Mouse (Mus musculus) embryonic facial prominence, embryonic 10.5 days (tissue): ENCODE data around the gene Nrgn. TPM values are rescaled to one million over a fixed set of nuclear protein-coding genes. Genes with fewer than 3 reads are reported as not detected.

Experiments used
- DNase-seq: peaks from one replicate; pipeline ENCODE4 v3.0.0-alpha.2; 2017; ENCODE audit warnings: low spot score
- H3K27ac ChIP-seq: fragments of 300-500 bp; sonication (generic); replicated peaks from 2 replicates; pipeline ENCODE4 v1.5.1; 2016; ENCODE audit warnings: mild to moderate bottlenecking
- H3K27me3 ChIP-seq: fragments of 300-500 bp; sonication (generic); replicated peaks from 2 replicates; pipeline ENCODE4 v1.6.1; 2016; ENCODE audit warnings: low read depth, mild to moderate bottlenecking; ENCODE audit not compliant: poor library complexity, severe bottlenecking
- H3K36me3 ChIP-seq: fragments of 300-500 bp; sonication (generic); replicated peaks from 2 replicates; pipeline ENCODE4 v1.6.1; 2016; ENCODE audit warnings: mild to moderate bottlenecking, moderate library complexity
- H3K4me1 ChIP-seq: fragments of 300-500 bp; sonication (generic); 2 replicates; pipeline ENCODE4 v1.6.1; 2016
- H3K4me3 ChIP-seq: fragments of 300-500 bp; sonication (generic); 2 replicates; pipeline ENCODE4 v1.5.1; 2016; ENCODE audit warnings: mild to moderate bottlenecking, moderate library complexity
- H3K9me3 ChIP-seq: fragments of 300-500 bp; sonication (generic); 2 replicates; pipeline ENCODE4 v1.6.1; 2016; ENCODE audit warnings: mild to moderate bottlenecking
- WGBS: fragments of 180-500 bp; shearing (Covaris S2); methylation state at CpG from one replicate; pipeline ENCODE4 v1.1.7; 2016; 5-methylcytosine and 5-hydroxymethylcytosine counted together
- polyA plus RNA-seq: library from polyadenylated mRNA; unstranded; fragments of >200 nt; fragmentation: Nextera tagmentation; extraction: Ambion mirVana; gene quantifications from 2 replicates; pipeline ENCODE4 v1.2.1, GENCODE M21; 2016

Gene Nrgn
- polyA plus RNA-seq, 1 experiment from 2014 or later, result 1.0 TPM

DNA sequence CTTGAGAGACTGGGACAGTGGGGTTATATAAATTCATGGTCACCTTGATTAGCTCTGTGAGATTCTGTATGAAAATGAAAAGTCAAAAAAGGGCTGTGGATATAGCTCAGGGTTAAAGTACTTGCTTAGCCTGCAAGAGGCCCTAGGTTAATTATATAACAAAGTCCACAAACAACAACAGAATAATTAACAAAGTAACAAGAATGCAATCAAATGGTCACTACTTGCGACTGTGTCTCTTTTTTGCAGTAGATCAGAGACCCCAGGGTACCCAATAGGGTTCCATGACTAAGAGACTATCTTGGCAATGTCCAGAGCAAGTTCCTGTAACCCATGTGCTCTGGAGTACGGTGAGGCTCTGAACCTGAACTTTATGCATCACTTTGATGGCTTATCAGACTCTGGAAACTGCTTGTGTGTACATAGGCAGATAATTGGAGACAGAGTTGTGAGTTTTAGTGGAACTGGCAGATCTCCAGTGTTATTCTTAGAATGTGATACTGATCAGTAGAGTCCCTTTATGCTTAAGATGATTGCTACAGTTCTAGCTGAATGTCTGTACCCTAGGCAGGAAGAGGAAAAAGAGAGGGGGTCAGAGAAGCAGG, 16.6 kb upstream of the Nrgn start:
- WGBS, result 76% methylated on average over 2 of the region's 2 CpGs
- Histone ChIP-seq H3K9me3 (no peaks in the 10 kb centered on the region), H3K27ac (no peak overlapping the region), H3K27me3 (0 out of 2 replicates have a peak, but pooled peaks cover 11% of the 10 kb centered on the region), H3K4me1 (peaks cover 15% of the 10 kb centered on the region), H3K36me3 (no peaks in the 10 kb centered on the region), H3K4me3 (no peak overlapping the region)
- no peak for DNase-seq

DNA sequence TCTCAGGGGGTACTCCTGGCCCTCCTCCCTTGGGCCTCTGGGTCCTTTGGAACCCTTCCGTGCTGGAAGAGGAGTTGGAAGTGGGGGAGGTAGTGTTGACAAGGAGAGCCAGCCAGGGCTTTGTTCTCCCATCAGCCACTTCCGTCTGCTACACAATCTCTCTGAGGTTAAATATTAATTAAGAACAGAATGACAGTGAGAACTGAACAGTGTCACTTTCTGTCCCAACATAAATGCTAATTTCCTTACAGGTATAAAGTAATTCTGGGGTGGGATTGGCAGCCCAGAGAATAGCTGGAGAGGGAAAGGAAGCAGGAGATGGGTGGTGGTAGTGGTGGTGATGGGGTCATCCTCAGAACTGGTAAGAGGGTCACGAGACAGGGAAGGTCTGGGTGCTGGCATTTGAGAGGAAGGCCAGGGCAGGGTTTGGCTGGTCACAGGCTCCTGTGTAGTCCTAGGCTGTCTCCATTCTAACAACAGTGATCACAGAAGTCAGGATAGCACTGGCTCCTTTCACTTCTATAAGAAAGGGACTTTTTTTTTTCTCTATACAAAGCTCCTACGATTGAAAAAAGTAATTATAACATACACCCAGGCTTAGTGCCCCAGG, 16.0 kb upstream of the Nrgn start:
- WGBS, result 57% methylated on average over 4 of the region's 4 CpGs
- H3K36me3 ChIP-seq, result no peaks in the 10 kb centered on the region
- H3K27me3 ChIP-seq, result 0 out of 2 replicates have a peak, but pooled peaks cover 11% of the 10 kb centered on the region
- no peaks in the 10 kb centered on the region for H3K9me3 ChIP-seq
- H3K27ac ChIP-seq, result no peak overlapping the region
- no peak overlapping the region for H3K4me3 ChIP-seq
- H3K4me1 ChIP-seq, result peaks cover 15% of the 10 kb centered on the region
- no peak for DNase-seq

DNA sequence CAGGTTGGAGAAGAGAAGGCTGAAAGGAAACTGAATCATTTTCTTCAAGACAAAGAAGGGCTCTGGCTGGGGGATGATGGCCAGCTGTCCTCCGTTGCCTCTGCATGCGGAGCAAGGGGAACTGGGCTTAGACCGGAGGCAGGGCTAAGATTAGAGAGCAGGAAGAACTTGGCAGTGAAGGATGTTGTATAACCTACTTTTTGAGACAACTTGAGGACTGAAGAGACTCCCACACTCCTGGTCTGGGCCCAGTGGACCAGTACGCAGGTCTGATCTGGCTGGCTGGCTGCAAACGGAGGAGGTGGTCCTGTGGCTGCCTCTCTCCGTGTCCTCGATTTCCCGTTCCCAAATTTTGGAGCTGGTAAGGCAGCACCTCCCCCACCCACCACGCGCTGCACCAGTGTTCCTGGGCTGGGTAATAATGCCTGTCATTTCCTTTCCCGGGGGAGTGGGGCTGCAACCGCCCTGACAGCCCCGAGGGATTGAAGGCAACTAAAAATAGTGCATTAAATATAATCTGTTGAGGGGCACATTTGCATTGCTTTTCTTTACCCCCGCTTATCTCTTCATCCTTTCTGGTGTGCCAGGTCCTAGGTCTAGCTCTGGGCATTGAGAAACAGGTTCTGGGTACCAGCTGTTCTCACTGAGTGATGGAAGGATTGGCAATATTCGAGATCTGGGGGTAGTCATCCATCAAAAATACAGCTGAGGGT, 15.3 kb upstream of the Nrgn start:
- 46% methylated on average over 15 of the region's 15 CpGs for WGBS
- no peak overlapping the region for H3K27ac ChIP-seq

GRCm38 (mm10) chr9:37567454-37567853, 14.8 kb upstream of the Nrgn start:
- no peak overlapping the region for H3K4me3 ChIP-seq
- H3K27me3 ChIP-seq, result 0 out of 2 replicates have a peak, but pooled peaks cover 11% of the 10 kb centered on the region
- H3K9me3 ChIP-seq, result no peaks in the 10 kb centered on the region
- H3K27ac ChIP-seq, result no peak overlapping the region
- no peak for DNase-seq
- peaks cover 15% of the 10 kb centered on the region for H3K4me1 ChIP-seq
- no peaks in the 10 kb centered on the region for H3K36me3 ChIP-seq
- WGBS, result 55% methylated on average over 5 of the region's 5 CpGs

More for the DNA sequence above, 15.3 kb upstream of the Nrgn start:
- Histone ChIP-seq H3K27me3 (0 out of 2 replicates have a peak, but pooled peaks cover 11% of the 10 kb centered on the region), H3K9me3 (no peaks in the 10 kb centered on the region), H3K4me1 (peaks cover 15% of the 10 kb centered on the region), H3K4me3 (no peak overlapping the region), H3K36me3 (no peaks in the 10 kb centered on the region)
- DNase-seq, result no peak

DNA sequence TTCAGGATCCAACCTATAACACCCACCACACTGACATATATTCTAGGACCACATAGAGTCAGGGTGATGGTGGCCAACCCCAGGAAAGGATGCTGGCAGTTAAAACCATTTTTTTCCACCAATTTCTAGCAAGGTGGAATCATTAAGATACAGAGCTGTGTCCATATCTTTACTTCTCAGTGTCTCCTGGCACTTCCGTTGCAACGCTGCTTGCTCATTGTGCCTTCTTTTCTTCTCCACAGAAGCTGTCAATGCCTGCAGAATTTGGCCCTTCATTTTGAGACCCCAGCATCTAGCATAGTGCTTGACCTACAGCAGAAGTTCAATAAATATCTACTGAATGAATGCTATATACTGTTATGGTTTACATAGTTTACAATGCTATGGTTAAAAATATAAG, 14.3 kb upstream of the Nrgn start:
- WGBS, result 92% methylated on average over 2 of the region's 2 CpGs

GRCm38 (mm10) chr9:37563805-37564204, 11.1 kb upstream of the Nrgn start:
- Histone ChIP-seq H3K9me3 (no peaks in the 10 kb centered on the region), H3K4me1 (peaks cover 14% of the 10 kb centered on the region), H3K4me3 (no peak overlapping the region), H3K27ac (no peak overlapping the region), H3K27me3 (0 out of 2 replicates have a peak, but pooled peaks cover 11% of the 10 kb centered on the region), H3K36me3 (no peaks in the 10 kb centered on the region)
- DNase-seq, result no peak
- WGBS, result 72% methylated on average over 1 of the region's 1 CpGs

More for the DNA sequence above, 14.3 kb upstream of the Nrgn start:
- Histone ChIP-seq H3K4me1 (peaks cover 15% of the 10 kb centered on the region), H3K36me3 (no peaks in the 10 kb centered on the region), H3K27ac (no peak overlapping the region), H3K9me3 (no peaks in the 10 kb centered on the region), H3K27me3 (0 out of 2 replicates have a peak, but pooled peaks cover 11% of the 10 kb centered on the region), H3K4me3 (no peak overlapping the region)
- no peak for DNase-seq

DNA sequence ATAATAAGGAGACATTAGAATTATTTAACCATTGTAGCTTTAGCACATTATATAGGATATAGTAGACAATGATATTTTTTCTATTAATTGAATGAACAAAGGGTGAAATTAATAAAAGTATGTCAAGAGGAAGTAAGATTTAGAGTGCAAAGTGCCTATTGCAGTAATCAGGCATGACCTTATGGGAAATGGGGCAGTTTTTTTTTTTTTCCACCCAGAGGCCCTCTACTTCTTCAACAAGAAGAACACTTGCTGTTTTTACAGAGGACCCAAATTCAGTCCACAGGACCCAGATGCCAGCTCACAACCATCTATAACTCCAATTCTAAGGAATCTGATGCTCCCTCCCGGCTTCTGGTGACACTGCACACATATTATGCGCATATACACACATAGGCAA, 7.9 kb upstream of the Nrgn start:
- Histone ChIP-seq H3K27ac (no peak overlapping the region), H3K36me3 (no peaks in the 10 kb centered on the region), H3K27me3 (peaks cover 18% of the 10 kb centered on the region), H3K4me3 (no peak overlapping the region), H3K4me1 (peaks cover 1% of the 10 kb centered on the region), H3K9me3 (no peaks in the 10 kb centered on the region)
- no peak for DNase-seq
- 87% methylated on average over 2 of the region's 2 CpGs for whole genome bisulfite sequencing

DNA sequence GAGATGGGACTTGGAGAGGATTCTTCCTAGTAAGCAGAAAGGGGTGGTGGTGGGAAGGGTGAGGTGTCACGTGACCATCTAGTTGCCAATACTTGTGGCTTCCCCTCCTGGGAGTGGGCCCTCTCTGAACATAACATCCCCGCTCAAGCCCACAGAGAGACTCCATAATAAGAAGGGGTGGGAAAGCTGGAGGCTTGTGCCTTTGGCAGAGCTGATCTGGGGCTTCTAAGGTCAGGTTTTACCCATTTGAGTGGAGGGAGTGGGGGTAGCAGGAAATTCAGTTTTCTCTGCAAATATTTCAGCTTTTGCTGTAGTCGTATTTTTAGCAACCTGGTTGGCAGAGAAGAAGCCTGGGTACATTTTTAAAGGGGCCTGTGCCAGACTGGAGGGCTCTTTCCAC, 3.7 kb upstream of the Nrgn start:
- Histone ChIP-seq H3K9me3 (no peaks in the 10 kb centered on the region), H3K36me3 (no peaks in the 10 kb centered on the region), H3K27me3 (peaks cover 60% of the 10 kb centered on the region), H3K4me3 (no peak overlapping the region), H3K27ac (no peak overlapping the region), H3K4me1 (peaks cover 31% of the 10 kb centered on the region)
- 74% methylated on average over 3 of the region's 3 CpGs for WGBS
- DNase-seq, result no peak

- H3K4me3 ChIP-seq, result no peak within 1 kb of the TSS
- no peaks in the 10 kb centered on the region for H3K9me3 ChIP-seq
- H3K36me3 ChIP-seq, result no peaks in the 10 kb centered on the region
- no peak within 1 kb of the TSS for H3K27ac ChIP-seq
- WGBS, result 23% methylated on average over 7 of the region's 7 CpGs
- DNase-seq, result no peak
- peaks cover 73% of the 10 kb centered on the region for H3K27me3 ChIP-seq
- peaks cover 31% of the 10 kb centered on the region for H3K4me1 ChIP-seq
These were observed 2.4 kb upstream of the Nrgn start, which contains the start of gene Siae for GRCm38 (mm10) chr9:37554838-37555748. TSS of gene Siae (plus strand) at chr9:37555698.

DNA sequence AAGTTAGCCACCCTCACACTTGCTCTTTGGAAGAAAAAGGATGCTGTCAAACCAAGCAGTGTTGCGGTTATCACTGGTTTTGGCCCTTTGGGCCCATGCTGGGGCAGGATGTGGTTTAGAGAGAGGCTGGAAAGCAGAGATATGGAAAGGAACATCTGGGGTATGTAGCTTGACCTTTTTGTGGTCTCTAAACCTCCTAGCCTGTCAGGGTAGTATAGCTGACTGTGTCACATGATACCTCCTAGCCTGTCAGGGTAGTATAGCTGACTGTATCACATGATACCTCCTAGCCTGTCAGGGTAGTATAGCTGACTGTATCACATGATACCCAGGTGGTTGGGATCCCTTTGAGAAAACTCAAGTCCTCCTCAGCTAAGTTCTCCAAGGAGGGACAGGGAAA, 1.6 kb upstream of the Nrgn start:
- H3K27me3 ChIP-seq, result peaks cover 81% of the 10 kb centered on the region
- 80% methylated on average over 1 of the region's 1 CpGs for WGBS
- no peak overlapping the region for H3K27ac ChIP-seq
- no peaks in the 10 kb centered on the region for H3K9me3 ChIP-seq
- no peaks in the 10 kb centered on the region for H3K36me3 ChIP-seq
- no peak for DNase-seq
- H3K4me1 ChIP-seq, result peaks cover 31% of the 10 kb centered on the region
- no peak overlapping the region for H3K4me3 ChIP-seq

- peak; percentile 28 for DNase-seq
- Histone ChIP-seq H3K9me3 (no peaks in the 10 kb centered on the region), H3K27me3 (peaks cover 98% of the 10 kb centered on the region), H3K36me3 (no peaks in the 10 kb centered on the region), H3K4me1 (peaks cover 31% of the 10 kb centered on the region), H3K4me3 (peak overlapping the region; percentile 60), H3K27ac (no peak overlapping the region)
- WGBS, result 3% methylated on average over 23 of the region's 23 CpGs
These were observed 763 bp downstream of the Nrgn start for GRCm38 (mm10) chr9:37551751-37552531.
